Mouse (Mus musculus): ENCODE measurements around the gene Bloc1s4. TPM values are rescaled to one million over a fixed set of nuclear protein-coding genes. Genes with fewer than 3 reads are reported as not detected.

The Bloc1s4 gene
- polyA plus RNA-seq, 1 experiment = 12.2 TPM

- DNase-seq (ENCODE audit: low read depth, low spot score) = no peak
- 50% methylated on average over 7 of the region's 7 CpGs for WGBS
Measured at GRCm38 (mm10) chr5:36747071-36747470, 1.4 kb downstream of the Bloc1s4 start.

- 18% methylated on average over 16 of the region's 16 CpGs for WGBS
- DNase-seq (ENCODE audit: low read depth, low spot score) = no peak
Measured at GRCm38 (mm10) chr5:36742126-36742848, 6.2 kb downstream of the Bloc1s4 start.

- WGBS = 65% methylated on average over 4 of the region's 4 CpGs
- DNase-seq (ENCODE audit: low read depth, low spot score) = no peak
Measured at GRCm38 (mm10) chr5:36739829-36740228, 8.6 kb downstream of the Bloc1s4 start.

- WGBS = 68% methylated on average over 16 of the region's 16 CpGs
- DNase-seq (ENCODE audit: low read depth, low spot score) = no peak
Measured at GRCm38 (mm10) chr5:36738799-36739615, 9.4 kb downstream of the Bloc1s4 start.

- WGBS = 73% methylated on average over 4 of the region's 4 CpGs
- no peak for DNase-seq (ENCODE audit: low read depth, low spot score)
Measured at GRCm38 (mm10) chr5:36737765-36738164, 10.7 kb downstream of the Bloc1s4 start.

- 54% methylated on average over 8 of the region's 8 CpGs for WGBS
- no peak for DNase-seq (ENCODE audit: low read depth, low spot score)
Measured at GRCm38 (mm10) chr5:36736009-36736408, 12.4 kb downstream of the Bloc1s4 start.

- DNase-seq (ENCODE audit: low read depth, low spot score) = no peak
- WGBS = 77% methylated on average over 6 of the region's 6 CpGs
Measured at GRCm38 (mm10) chr5:36735106-36735505, 13.3 kb downstream of the Bloc1s4 start.

- WGBS = 68% methylated on average over 3 of the region's 3 CpGs
- DNase-seq (ENCODE audit: low read depth, low spot score) = no peak
Measured at GRCm38 (mm10) chr5:36733405-36733804, 15.0 kb downstream of the Bloc1s4 start.

GRCm38 (mm10) chr5:36731901-36732652, 16.4 kb downstream of the Bloc1s4 start:
- no peak for DNase-seq (ENCODE audit: low read depth, low spot score)
- 81% methylated on average over 7 of the region's 7 CpGs for whole genome bisulfite sequencing

GRCm38 (mm10) chr5:36730689-36731088, 17.8 kb downstream of the Bloc1s4 start:
- DNase-seq (ENCODE audit: low read depth, low spot score) = no peak
- WGBS = 41% methylated on average over 3 of the region's 3 CpGs

- no peak for DNase-seq (ENCODE audit: low read depth, low spot score)
- 97% methylated on average over 2 of the region's 2 CpGs for WGBS
Measured at GRCm38 (mm10) chr5:36729923-36730322, 18.5 kb downstream of the Bloc1s4 start.

GRCm38 (mm10) chr5:36729086-36729473, 19.4 kb downstream of the Bloc1s4 start:
- 83% methylated on average over 4 of the region's 4 CpGs for WGBS
- no peak for DNase-seq (ENCODE audit: low read depth, low spot score)

GRCm38 (mm10) chr5:36728403-36729085, 19.9 kb downstream of the Bloc1s4 start:
- 62% methylated on average over 8 of the region's 8 CpGs for WGBS
- DNase-seq (ENCODE audit: low read depth, low spot score) = no peak

- 82% methylated on average over 7 of the region's 7 CpGs for WGBS
- DNase-seq (ENCODE audit: low read depth, low spot score) = no peak
Measured at GRCm38 (mm10) chr5:36727776-36728175, 20.7 kb downstream of the Bloc1s4 start.

GRCm38 (mm10) chr5:36727136-36727535, 21.3 kb downstream of the Bloc1s4 start:
- no peak for DNase-seq (ENCODE audit: low read depth, low spot score)
- WGBS = 37% methylated on average over 2 of the region's 2 CpGs

- WGBS = 25% methylated on average over 9 of the region's 9 CpGs
- peak; percentile 88 for DNase-seq (ENCODE audit: low read depth, low spot score)
Measured at GRCm38 (mm10) chr5:36726387-36726801, 22.1 kb downstream of the Bloc1s4 start.

- DNase-seq (ENCODE audit: low read depth, low spot score) = no peak
- 63% methylated on average over 12 of the region's 12 CpGs for whole genome bisulfite sequencing
Measured at GRCm38 (mm10) chr5:36725861-36726260, 22.6 kb downstream of the Bloc1s4 start.

- 34% methylated on average over 7 of the region's 7 CpGs for WGBS
- no peak for DNase-seq (ENCODE audit: low read depth, low spot score)
Measured at GRCm38 (mm10) chr5:36724274-36724673, 24.2 kb downstream of the Bloc1s4 start.

- DNase-seq (ENCODE audit: low read depth, low spot score) = no peak
- WGBS = 79% methylated on average over 9 of the region's 9 CpGs
Measured at GRCm38 (mm10) chr5:36723356-36723755, 25.1 kb downstream of the Bloc1s4 start.

- DNase-seq (ENCODE audit: low read depth, low spot score) = no peak
- 51% methylated on average over 6 of the region's 6 CpGs for WGBS
Measured at GRCm38 (mm10) chr5:36722415-36722856, 26.0 kb downstream of the Bloc1s4 start.

Data from large intestine, adult 2 months (tissue).